Mouse (Mus musculus) cortical plate, adult 2 months (tissue): ENCODE data around the gene Dusp16. TPM values are rescaled to one million over a fixed set of nuclear protein-coding genes. Genes with fewer than 3 reads are reported as not detected.

Experiments
- H3K27ac ChIP-seq: fragments of 200-500 bp; 2 replicates; pipeline ENCODE4 v1.5.1; 2012; ENCODE audit warnings: low read length, control low read depth, inconsistent platforms; ENCODE audit not compliant: insufficient read depth
- H3K4me1 ChIP-seq: fragments of 200-500 bp; 2 replicates; pipeline ENCODE4 v1.6.1; 2011; ENCODE audit warnings: low read length; ENCODE audit not compliant: control insufficient read depth, insufficient read depth
- H3K4me3 ChIP-seq: fragments of 200-500 bp; 2 replicates; pipeline ENCODE4 v1.5.1; 2011; ENCODE audit warnings: mild to moderate bottlenecking, low read length, control low read depth; ENCODE audit not compliant: insufficient read depth
- CTCF ChIP-seq: fragments of 200-500 bp; IDR thresholded peaks from 2 replicates; pipeline ENCODE4 v1.5.1; 2011; ENCODE audit warnings: mild to moderate bottlenecking, control low read depth, low read length; ENCODE audit not compliant: insufficient read depth; ENCODE audit errors: extremely low read depth
- POLR2A ChIP-seq: fragments of 200-500 bp; IDR thresholded peaks from 2 replicates; pipeline ENCODE4 v1.6.1; 2011; ENCODE audit warnings: mild to moderate bottlenecking, low read length, control low read depth; ENCODE audit not compliant: insufficient read depth; ENCODE audit errors: extremely low read depth
- polyA plus RNA-seq: library from polyadenylated mRNA; depleted of rRNA; stranded (reverse); fragments of >200 nt; gene quantifications from 2 replicates; pipeline ENCODE4 v1.2.3, GENCODE M21; 2012

Gene Dusp16
- polyA plus RNA-seq, 1 experiment: 9.1 TPM

- no peak overlapping the region for H3K4me3 ChIP-seq
- no peaks in the 10 kb centered on the region for H3K4me1 ChIP-seq
- no peak overlapping the region for H3K27ac ChIP-seq
- TF ChIP-seq POLR2A (no peak), CTCF (no peak)
Measured at GRCm38 (mm10) chr6:134706467-134706866, 86.0 kb downstream of the Dusp16 start.

- no peak for TF ChIP-seq POLR2A
- no peak for TF ChIP-seq CTCF
- H3K4me3 ChIP-seq: no peak overlapping the region
- peaks cover 2% of the 10 kb centered on the region; the same call in 1 of the 2 replicates for H3K4me1 ChIP-seq
- H3K27ac ChIP-seq: no peak overlapping the region
Measured at GRCm38 (mm10) chr6:134703053-134703690, 89.3 kb downstream of the Dusp16 start.

GRCm38 (mm10) chr6:134702184-134702583 is 90.2 kb downstream of the Dusp16 start:
- TF ChIP-seq CTCF: no peak
- TF ChIP-seq POLR2A: no peak
- Histone ChIP-seq H3K4me1 (peaks cover 2% of the 10 kb centered on the region; the same call in 1 of the 2 replicates), H3K4me3 (no peak overlapping the region), H3K27ac (no peak overlapping the region)

GRCm38 (mm10) chr6:134701211-134701602 is 91.2 kb downstream of the Dusp16 start:
- H3K27ac ChIP-seq: no peak overlapping the region
- peaks cover 2% of the 10 kb centered on the region; the same call in 1 of the 2 replicates for H3K4me1 ChIP-seq
- no peak for TF ChIP-seq CTCF
- TF ChIP-seq POLR2A: no peak
- H3K4me3 ChIP-seq: no peak overlapping the region

- TF ChIP-seq CTCF: no peak
- no peak for TF ChIP-seq POLR2A
- no peak overlapping the region for H3K4me3 ChIP-seq
- H3K4me1 ChIP-seq: peaks cover 2% of the 10 kb centered on the region; the same call in 1 of the 2 replicates
- no peak overlapping the region for H3K27ac ChIP-seq
Measured at GRCm38 (mm10) chr6:134700451-134701210, 91.8 kb downstream of the Dusp16 start.

GRCm38 (mm10) chr6:134698243-134698642 is 94.2 kb downstream of the Dusp16 start:
- no peak for TF ChIP-seq POLR2A
- no peak for TF ChIP-seq CTCF
- Histone ChIP-seq H3K27ac (no peak overlapping the region), H3K4me3 (no peak overlapping the region), H3K4me1 (peaks cover 2% of the 10 kb centered on the region)

GRCm38 (mm10) chr6:134696554-134696953 is 95.9 kb downstream of the Dusp16 start:
- Histone ChIP-seq H3K4me1 (peaks cover 2% of the 10 kb centered on the region), H3K27ac (no peak overlapping the region), H3K4me3 (no peak overlapping the region)
- no peak for TF ChIP-seq POLR2A
- TF ChIP-seq CTCF: no peak

GRCm38 (mm10) chr6:134696146-134696545 is 96.3 kb downstream of the Dusp16 start:
- Histone ChIP-seq H3K4me1 (peaks cover 2% of the 10 kb centered on the region), H3K27ac (no peak overlapping the region), H3K4me3 (no peak overlapping the region)
- TF ChIP-seq CTCF: no peak
- TF ChIP-seq POLR2A: no peak

- TF ChIP-seq POLR2A (no peak), CTCF (no peak)
- Histone ChIP-seq H3K4me1 (peaks cover 2% of the 10 kb centered on the region), H3K4me3 (no peak overlapping the region), H3K27ac (no peak overlapping the region)
Measured at GRCm38 (mm10) chr6:134695625-134696024, 96.8 kb downstream of the Dusp16 start.

GRCm38 (mm10) chr6:134694988-134695387 is 97.4 kb downstream of the Dusp16 start:
- no peak for TF ChIP-seq CTCF
- TF ChIP-seq POLR2A: no peak
- Histone ChIP-seq H3K27ac (no peak overlapping the region), H3K4me3 (no peak overlapping the region), H3K4me1 (no peaks in the 10 kb centered on the region; the same call in 1 of the 2 replicates)
